Mouse (Mus musculus): ENCODE data around the gene Gm29094.

DNA sequence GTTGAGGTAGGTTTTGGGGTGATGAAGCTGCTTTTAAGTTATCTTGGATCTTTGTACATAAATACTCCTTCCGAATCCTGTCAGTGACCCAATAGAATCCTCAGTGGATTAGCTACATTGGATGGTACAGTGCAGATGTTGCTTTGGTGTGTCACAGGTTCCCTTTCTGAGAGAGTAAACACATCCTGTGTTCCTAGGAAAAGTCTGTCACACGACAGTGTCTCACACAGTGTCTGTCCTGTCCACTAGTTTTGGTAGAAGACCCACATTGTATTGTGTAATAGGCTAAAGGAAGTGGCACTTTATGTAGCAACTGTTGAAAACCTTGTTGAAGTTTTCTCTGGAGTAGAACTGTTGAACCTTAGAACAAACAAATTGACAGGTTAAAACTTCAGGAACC is 54.2 kb downstream of the Gm29094 start:
- TF ChIP-seq CTCF (IDR thresholded peaks at IDR 0.05; ENCODE audit: extremely low read depth, insufficient read depth, insufficient read length, insufficient replicate concordance) = no peak
- no peak for TF ChIP-seq POLR2A (IDR thresholded peaks at IDR 0.05; ENCODE audit: low read depth, low read length)
